Mouse (Mus musculus): ENCODE results near the gene Lax1.
"Not testable (repeated sequence)": the region's sequence is repeated elsewhere in the genome, so short reads cannot be mapped to it uniquely, and the experiment has no call there.

Gene Lax1

GRCm38 (mm10) chr1:133688301-133688700, 1.6 kb downstream of the Lax1 start:
- no peak for DNase-seq (ENCODE audit: low spot score)

DNA sequence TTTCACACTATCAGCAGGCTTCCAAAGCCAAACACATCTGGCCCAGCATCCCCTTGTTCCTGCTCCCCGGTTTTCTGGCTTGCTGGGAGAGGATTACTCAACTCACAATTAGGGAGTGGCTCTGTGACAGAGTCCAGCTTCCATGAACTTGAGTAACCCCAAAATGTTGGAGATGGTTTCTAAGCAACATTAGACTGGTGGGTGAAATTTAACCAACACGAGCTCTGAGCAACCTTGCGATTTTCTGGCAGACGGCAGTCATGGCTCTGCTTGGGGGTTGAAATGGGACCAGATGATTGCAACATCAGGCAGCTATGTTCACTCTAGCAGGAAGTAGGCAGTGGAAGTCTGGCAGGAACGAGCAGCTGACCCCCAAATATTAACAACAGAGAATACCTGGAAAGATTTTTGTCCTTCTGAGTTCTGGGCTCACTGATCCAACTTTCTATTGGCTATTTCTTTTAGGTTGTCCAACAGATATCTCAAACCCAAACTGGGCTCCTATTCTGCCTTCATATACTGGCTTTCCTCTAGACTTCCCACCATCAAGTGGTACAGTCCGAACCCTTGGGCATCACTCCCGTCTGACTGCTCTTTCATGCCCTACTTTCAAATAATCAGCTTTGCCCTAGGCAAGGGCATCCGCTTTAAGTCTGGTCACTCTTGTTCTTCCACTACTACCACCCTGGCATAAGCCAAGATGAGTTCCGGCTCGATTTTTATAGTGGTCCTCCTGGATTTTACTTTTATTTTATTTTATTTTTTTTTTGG, 4.0 kb downstream of the Lax1 start:
- DNase-seq (ENCODE audit: low spot score) = no peak

DNA sequence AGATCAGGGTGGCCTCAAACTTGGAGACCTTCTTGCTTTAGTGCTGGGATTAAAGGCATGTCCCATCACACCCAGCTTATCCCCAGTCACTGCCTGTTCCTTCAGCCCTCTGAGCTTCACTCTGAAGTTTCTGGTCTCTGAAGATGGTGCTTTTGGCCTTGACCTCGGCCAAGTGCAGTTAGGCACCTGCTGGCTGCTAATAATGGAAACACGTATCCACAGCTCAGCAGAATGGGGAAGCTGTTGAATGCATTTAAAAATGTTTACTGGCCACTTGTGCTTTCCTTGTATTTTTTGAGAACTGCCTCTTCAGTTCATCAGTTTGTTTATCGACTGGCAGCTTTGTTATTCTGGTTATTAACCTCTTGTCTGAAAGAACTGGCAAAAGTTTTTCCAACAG, 18.1 kb downstream of the Lax1 start:
- DNase-seq (ENCODE audit: low spot score) = no peak

GRCm38 (mm10) chr1:133671266-133671665, 18.6 kb downstream of the Lax1 start:
- no peak for DNase-seq (ENCODE audit: low spot score)

DNA sequence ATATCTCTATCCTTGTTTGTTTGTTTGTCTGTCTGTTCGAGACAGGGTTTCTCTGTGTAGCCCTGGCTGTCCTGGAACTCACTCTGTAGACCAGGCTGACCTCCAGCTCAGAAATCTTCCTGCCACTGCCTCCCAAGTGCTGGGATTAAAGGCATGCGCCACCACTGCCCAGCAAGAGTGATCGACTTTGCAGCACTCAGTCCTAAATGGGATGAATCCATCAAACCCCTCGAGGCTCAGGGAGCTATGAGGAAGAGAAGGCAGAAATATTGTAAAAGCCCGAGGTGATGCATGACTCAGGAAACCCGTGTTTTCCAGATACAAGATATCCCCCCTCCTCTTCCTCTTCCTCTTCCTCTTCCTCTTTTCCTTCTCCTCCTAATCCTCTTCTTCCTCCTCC, 19.1 kb downstream of the Lax1 start:
- no peak for DNase-seq (ENCODE audit: low spot score)

DNA sequence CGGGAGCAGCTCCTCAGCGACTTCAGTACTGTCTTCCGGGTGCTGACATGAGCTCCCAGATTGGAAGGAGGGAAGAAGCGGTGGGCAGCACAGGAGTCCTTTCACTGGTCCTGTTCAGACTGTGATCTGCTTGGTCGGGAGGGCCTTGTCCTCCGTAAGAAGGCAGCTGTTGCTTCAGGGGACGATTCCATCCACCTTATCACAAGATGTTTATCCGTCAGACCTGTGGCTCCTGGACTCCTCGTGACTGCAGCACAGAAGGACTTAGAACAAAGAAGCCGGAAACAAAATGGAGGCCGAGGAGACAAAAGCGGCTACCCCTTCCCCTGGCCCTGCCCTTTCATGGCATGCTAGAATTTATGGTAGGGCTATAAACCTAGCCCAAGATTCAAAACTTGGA, 19.7 kb downstream of the Lax1 start:
- no peak for DNase-seq (ENCODE audit: low spot score)

DNA sequence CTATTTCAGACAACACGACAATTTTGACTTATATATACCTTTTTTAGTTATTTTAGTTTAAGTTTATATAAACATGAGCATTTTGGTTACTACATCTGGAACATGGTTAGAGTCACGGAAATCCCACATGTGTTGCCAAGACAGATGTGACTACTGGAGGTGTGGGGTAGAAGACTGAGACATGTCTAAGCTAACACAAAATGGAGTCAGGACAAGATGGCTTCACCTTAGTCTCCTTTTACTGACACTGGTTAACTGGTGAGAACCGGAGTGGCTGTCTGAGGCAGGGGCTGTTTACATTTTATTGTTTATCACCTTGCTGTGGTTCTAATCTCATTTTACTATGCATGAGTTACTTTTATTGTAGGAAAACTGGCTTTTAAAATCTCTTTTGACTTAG, 21.3 kb downstream of the Lax1 start:
- no peak for DNase-seq (ENCODE audit: low spot score)

DNA sequence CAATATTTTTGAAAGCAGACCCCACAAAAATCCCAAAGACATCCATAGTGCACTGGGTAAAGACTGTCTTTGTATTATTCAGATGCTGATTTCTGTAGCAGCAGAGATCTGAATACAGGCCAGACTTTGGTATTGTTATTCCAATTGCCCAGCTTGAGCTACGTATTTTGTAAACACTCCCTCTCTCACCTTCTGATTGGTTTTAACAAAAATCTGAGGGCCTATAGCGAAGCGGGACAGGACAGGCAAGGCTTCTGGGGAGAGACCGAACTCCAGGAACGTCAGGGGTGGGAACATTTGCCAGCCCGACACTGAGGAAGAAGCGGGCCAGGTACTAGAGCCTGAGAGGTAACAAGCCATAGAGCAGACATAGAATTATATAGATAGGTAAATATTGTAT, 22.2 kb downstream of the Lax1 start:
- DNase-seq (ENCODE audit: low spot score) = no peak

DNA sequence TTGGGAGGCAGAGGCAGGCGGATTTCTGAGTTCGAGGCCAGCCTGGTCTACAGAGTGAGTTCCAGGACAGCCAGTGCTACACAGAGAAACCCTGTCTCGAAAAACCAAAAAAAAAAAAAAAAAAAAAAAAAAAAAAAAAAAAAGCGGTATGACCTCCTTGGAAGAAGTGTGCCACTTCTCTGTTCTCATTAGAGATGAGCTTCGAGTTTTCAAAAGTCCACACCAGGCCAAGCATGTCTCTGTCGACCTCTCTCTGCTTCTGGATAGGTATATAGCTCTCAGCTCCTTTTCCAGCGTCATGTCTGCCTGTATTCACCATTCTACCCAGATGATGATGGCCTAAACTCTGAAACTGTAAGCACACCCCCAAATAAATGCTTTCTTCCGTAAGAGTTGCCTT, 24.2 kb downstream of the Lax1 start:
- DNase-seq (ENCODE audit: low spot score) = not testable (repeated sequence)

DNA sequence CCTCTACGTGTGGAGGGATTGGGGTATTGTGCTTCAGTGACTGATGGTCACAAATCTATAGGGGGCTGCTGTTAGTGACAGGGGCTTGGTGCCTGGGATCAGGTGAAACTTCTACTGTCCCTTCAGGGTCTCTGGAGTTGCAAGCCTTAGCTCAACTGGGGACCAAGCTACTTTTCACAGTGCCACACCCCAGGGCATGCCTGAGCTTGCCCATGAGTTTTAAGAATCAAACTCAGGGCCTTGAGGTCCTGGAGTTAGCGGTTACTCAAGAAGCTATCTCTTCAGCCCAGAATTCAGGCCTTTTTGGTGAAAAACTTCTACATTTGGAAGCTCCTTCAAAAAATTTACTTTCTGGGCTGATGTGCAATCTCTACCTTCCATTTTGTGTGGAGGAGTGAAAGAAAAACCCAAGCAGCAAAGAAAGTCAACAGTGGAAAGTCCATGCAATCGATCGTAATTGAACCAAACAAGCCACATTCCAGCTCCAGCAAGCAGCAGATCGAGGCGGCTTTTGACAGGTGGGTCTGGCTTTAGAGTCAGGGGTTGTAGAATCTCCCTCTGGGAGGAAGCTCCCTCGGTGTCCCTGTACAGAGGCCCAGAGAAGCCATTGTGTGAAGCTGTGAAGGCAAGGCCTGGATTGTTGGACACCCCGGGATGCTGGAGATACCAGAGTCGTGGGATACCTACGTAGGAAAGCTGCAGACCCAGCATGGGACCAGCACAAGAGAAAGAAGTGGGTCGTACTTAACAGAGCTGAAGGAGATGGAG, 25.5 kb downstream of the Lax1 start:
- no peak for DNase-seq (ENCODE audit: low spot score)

DNA sequence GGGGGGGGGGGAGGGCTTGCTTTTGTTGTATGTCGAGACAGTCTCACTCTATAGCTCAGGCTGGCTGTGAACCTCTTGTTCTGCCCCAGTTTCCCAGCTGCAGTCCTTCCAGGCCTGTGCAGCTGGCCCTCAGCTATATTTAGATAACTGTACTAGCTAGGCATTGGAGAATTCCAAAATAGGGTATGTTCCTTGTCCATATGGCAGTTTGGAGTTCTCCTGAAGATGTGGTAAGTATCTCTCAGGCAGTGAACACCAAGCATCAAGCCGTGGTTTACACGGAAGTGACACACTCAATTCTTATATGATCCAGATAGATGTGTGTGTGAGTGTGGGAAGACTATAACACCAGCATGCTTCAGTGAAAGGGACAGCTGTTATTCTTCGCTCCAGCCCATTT, 26.5 kb downstream of the Lax1 start:
- no peak for DNase-seq (ENCODE audit: low spot score)

DNA sequence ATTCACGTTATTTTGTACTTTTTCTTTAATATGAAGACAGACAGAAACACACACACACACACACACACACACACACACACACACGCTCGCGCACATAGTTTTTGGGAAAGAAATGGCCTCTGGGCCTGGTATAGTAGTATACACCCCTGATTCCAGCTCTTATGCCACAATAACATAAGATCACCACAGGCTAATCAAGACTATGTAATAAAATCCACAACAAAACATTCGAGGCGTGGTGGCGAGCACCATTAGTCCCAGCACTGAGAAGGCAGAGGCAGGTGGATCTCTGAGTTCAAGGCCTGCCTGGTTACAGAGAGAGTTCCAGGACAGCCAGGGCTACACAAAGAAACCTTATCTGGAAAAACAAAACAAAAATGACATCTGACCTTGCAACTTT, 27.0 kb downstream of the Lax1 start:
- DNase-seq (ENCODE audit: low spot score) = no peak

GRCm38 (mm10) chr1:133661203-133661933, 28.5 kb downstream of the Lax1 start, which contains the start of gene Gm38394:
Gm38394 (minus strand) TSS chr1:133661318.
- DNase-seq (ENCODE audit: low spot score) = peak; percentile 99

GRCm38 (mm10) chr1:133660466-133661202, 29.3 kb downstream of the Lax1 start, which contains the start of gene Zbed6:
Zbed6 (minus strand) TSS chr1:133660885.
- peak; percentile 42 for DNase-seq (ENCODE audit: low spot score)

- no peak for DNase-seq (ENCODE audit: low spot score)
Observed at GRCm38 (mm10) chr1:133658878-133659277, 31.0 kb downstream of the Lax1 start.

- no peak for DNase-seq (ENCODE audit: low spot score)
Observed at GRCm38 (mm10) chr1:133656811-133657210, 33.1 kb downstream of the Lax1 start.

DNA sequence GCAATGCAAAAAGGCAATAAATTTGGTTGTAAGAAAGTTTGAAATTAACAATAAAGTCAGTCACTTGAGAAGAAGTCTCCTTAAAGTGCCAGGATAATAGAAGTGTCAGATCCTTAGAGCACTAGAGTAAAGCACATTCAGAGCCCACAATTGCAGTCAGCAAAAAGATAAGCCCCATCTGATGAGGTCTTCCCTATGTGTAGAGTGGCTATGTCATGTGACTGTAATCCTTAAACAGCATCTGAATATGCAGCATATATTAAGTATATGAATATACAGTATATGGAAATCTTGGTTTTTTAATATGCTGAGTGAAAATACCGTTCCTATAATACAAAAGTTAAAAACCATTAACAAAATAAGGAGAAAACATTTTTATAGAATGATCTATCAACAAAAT, 36.9 kb downstream of the Lax1 start:
- no peak for DNase-seq (ENCODE audit: low spot score)

- no peak for DNase-seq (ENCODE audit: low spot score)
Observed at GRCm38 (mm10) chr1:133650288-133651055, 39.4 kb downstream of the Lax1 start.

- no peak for DNase-seq (ENCODE audit: low spot score)
Observed at GRCm38 (mm10) chr1:133645652-133646051, 44.3 kb downstream of the Lax1 start.

GRCm38 (mm10) chr1:133641163-133641562, 48.7 kb downstream of the Lax1 start:
- no peak for DNase-seq (ENCODE audit: low spot score)

GRCm38 (mm10) chr1:133638517-133638916, 51.4 kb downstream of the Lax1 start:
- no peak for DNase-seq (ENCODE audit: low spot score)
